In the genomic region with DNA sequence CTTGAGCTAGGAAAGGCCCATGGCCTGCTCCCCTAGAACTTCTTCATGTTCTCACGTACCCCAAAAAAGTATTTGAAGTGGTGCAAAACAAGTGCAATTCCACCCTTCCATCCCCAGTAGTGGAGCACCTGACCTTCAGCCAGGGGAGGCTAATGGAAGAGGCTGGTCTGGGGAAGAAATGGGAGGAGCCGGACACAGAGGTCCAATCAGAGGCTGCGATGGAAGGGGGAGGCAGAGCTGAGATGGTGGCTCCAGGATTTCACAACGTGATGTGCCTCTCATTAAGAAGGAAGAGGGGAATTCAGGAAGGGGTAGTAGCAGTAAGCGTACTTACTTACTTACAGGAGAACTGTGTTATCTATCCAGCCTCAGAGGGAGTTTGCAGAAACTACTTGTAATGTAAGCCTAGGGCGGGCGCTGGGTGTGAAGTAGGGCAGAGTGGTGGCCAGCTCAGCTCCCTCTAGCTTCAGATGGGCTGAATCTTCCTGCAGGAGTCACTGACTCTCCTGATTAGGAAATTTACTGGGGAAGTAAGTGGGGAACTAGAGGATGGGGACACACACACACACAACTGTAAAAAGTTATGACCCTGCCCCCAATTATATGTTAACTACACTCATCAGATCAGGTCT, we compare ENCODE assay signal across 9 mouse cellular contexts.
A peak's percentile ranks its signal among the peaks of the same experiment; 100 is the strongest.
DNase-seq lines count a peak whose midpoint lies in the region; ATAC-seq lines count a peak whose summit lies in the region.
"Had no signal": no experiment of that assay in that cellular context is flagged by ENCODE, and none has a peak within 500 bp of the region (broad histone marks: within the 10 kb centered on the region; RNA-seq: fewer than 3 reads in every experiment).

No protein-coding gene starts in this region.

- no peaks in the 10 kb centered on the region for H3K36me3 ChIP-seq in midbrain, embryonic 10.5 days
- H3K36me3 ChIP-seq in midbrain, embryonic 15.5 days (replicated peaks), result no peaks in the 10 kb centered on the region
- no peaks in the 10 kb centered on the region for H3K36me3 ChIP-seq in embryonic facial prominence, embryonic 14.5 days (ENCODE audit: control insufficient read depth, insufficient read depth, low read length)
- H3K36me3 ChIP-seq in neural tube, embryonic 15.5 days, result no peaks in the 10 kb centered on the region

- no peak overlapping the region for H3K4me2 ChIP-seq in midbrain, embryonic 15.5 days
- H3K4me2 ChIP-seq in embryonic facial prominence, embryonic 14.5 days (ENCODE audit: low read depth, low read length), result peak overlapping the region; percentile 14; the same call in 1 of the 2 replicates
- H3K4me2 ChIP-seq in neural tube, embryonic 15.5 days, result peak overlapping the region; percentile 31

- H3K9ac ChIP-seq in midbrain, embryonic 15.5 days, result no peak overlapping the region
- no peak overlapping the region for H3K9ac ChIP-seq in embryonic facial prominence, embryonic 14.5 days (ENCODE audit: low read depth, low read length)
- no peak overlapping the region for H3K9ac ChIP-seq in neural tube, embryonic 15.5 days (replicated peaks)

- peak overlapping the region; percentile 18; the same call in 1 of the 2 replicates for H3K4me3 ChIP-seq in midbrain, embryonic 10.5 days
- H3K4me3 ChIP-seq in midbrain, embryonic 15.5 days, result no peak overlapping the region
- no peak overlapping the region for H3K4me3 ChIP-seq in embryonic facial prominence, embryonic 14.5 days (ENCODE audit: low read depth, low read length)
- H3K4me3 ChIP-seq in neural tube, embryonic 15.5 days (replicated peaks), result no peak overlapping the region

- no peaks in the 10 kb centered on the region for H3K9me3 ChIP-seq in midbrain, embryonic 10.5 days (replicated peaks)
- H3K9me3 ChIP-seq in midbrain, embryonic 15.5 days, result no peaks in the 10 kb centered on the region
- no peaks in the 10 kb centered on the region for H3K9me3 ChIP-seq in embryonic facial prominence, embryonic 14.5 days (ENCODE audit: control insufficient read depth, low read length)
- H3K9me3 ChIP-seq in neural tube, embryonic 15.5 days (replicated peaks), result no peaks in the 10 kb centered on the region

- H3K27ac ChIP-seq in midbrain, embryonic 10.5 days (replicated peaks), result no peak overlapping the region
- no peak overlapping the region for H3K27ac ChIP-seq in midbrain, embryonic 15.5 days
- no peak overlapping the region for H3K27ac ChIP-seq in embryonic facial prominence, embryonic 14.5 days (replicated peaks; ENCODE audit: low read depth, low read length)
- H3K27ac ChIP-seq in neural tube, embryonic 15.5 days (replicated peaks), result no peak overlapping the region

- H3K27me3 ChIP-seq in midbrain, embryonic 10.5 days (ENCODE audit: low read depth, poor library complexity, severe bottlenecking), result peaks cover 52% of the 10 kb centered on the region
- peaks cover 5% of the 10 kb centered on the region; the same call in 1 of the 2 replicates for H3K27me3 ChIP-seq in midbrain, embryonic 15.5 days (replicated peaks)
- H3K27me3 ChIP-seq in embryonic facial prominence, embryonic 14.5 days (replicated peaks; ENCODE audit: control insufficient read depth, insufficient read depth, low read length), result peaks cover 6% of the 10 kb centered on the region; the same call in 1 of the 2 replicates
- H3K27me3 ChIP-seq in neural tube, embryonic 15.5 days (replicated peaks), result peaks cover 9% of the 10 kb centered on the region

- H3K4me1 ChIP-seq in midbrain, embryonic 10.5 days, result peaks cover 19% of the 10 kb centered on the region
- H3K4me1 ChIP-seq in midbrain, embryonic 15.5 days, result no peaks in the 10 kb centered on the region
- peaks cover 4% of the 10 kb centered on the region; the same call in 1 of the 2 replicates for H3K4me1 ChIP-seq in embryonic facial prominence, embryonic 14.5 days (ENCODE audit: control insufficient read depth, insufficient read depth, low read length)
- H3K4me1 ChIP-seq in neural tube, embryonic 15.5 days, result peaks cover 5% of the 10 kb centered on the region

- ATAC-seq in midbrain, embryonic 15.5 days (replicated peaks), result no peak
- peak; percentile 53; the same call in 1 of the 2 replicates for ATAC-seq in embryonic facial prominence, embryonic 14.5 days (ENCODE audit: low read depth)
- ATAC-seq in neural tube, embryonic 15.5 days (ENCODE audit: low FRiP score), result no peak

- peak; percentile 36 for DNase-seq in midbrain, embryonic 10.5 days (ENCODE audit: low spot score)
- no peak for DNase-seq in embryonic facial prominence, embryonic 14.5 days (ENCODE audit: low spot score)
- DNase-seq in kidney, postnatal 36 days, result peak; percentile 6 to 13
- no peak for DNase-seq in testis, postnatal 10 days (ENCODE audit: low spot score)
- no peak for DNase-seq in spleen, postnatal 36 days (ENCODE audit: low spot score in 2 of 2)
- no peak for DNase-seq in gastrocnemius, postnatal 10 days
- DNase-seq: heart, postnatal 14 days had no signal

- 12% methylated on average over 7 of the region's 7 CpGs for WGBS in midbrain, embryonic 10.5 days
- 15% methylated on average over 7 of the region's 7 CpGs for WGBS in midbrain, embryonic 15.5 days
- 24% methylated on average over 7 of the region's 7 CpGs for WGBS in embryonic facial prominence, embryonic 14.5 days
- WGBS in neural tube, embryonic 15.5 days, result 14% methylated on average over 7 of the region's 7 CpGs

Comparison
In these comparisons a context has a peak if more than half of its experiments do, and no peak if none do; other contexts are left out.
1. DNase-seq: peak in midbrain, embryonic 10.5 days (single experiment) and kidney, postnatal 36 days (2 of 2); none in embryonic facial prominence, embryonic 14.5 days (single experiment), testis, postnatal 10 days (single experiment), spleen, postnatal 36 days (0 of 2) and gastrocnemius, postnatal 10 days (single experiment).